Mouse (Mus musculus): Measurements from ENCODE around the gene Ttl.

Gene Ttl

DNA sequence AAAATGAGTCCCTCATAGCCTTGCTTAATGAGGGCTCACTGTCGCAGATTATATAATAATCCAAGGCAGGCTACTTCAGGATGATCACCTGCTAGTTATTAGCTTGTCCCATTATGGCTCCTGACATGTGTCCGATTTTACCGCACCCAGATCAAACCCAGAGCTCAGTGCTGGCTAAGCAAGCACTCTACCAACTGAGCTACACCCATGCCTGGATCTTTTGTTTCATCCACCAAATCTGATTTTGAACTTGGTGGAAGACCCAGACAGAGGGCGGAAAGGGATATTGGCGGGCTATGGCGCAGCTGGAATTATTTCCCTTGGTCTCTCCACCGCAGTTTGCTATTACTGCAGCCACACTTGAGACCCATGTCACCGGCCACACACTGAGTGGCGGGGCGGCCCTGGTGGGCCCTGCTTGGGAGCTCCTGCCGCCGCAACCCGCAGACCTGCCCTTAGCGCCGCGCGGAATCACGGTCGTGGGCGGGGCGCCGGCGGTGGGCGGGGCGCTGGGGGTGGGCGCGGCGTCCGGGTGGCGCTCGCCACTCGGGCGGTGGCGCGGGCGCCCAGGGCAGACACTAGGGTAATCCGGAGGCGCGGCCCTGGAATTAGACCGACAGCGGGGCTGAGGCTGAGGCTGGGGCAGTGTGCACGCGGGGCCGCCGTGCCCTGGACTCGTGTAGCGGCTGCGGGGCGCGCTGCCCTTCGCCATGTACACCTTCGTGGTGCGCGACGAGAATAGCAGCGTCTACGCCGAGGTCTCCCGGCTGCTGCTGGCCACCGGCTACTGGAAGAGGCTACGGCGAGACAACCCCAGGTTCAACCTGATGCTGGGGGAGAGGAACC, at the start of gene Ttl:
Gene Ttl, plus strand, starts transcription at position 506 of the 846 bp plus-strand sequence.
- peak; percentile 50 for DNase-seq (ENCODE audit: low read depth, low spot score)

DNA sequence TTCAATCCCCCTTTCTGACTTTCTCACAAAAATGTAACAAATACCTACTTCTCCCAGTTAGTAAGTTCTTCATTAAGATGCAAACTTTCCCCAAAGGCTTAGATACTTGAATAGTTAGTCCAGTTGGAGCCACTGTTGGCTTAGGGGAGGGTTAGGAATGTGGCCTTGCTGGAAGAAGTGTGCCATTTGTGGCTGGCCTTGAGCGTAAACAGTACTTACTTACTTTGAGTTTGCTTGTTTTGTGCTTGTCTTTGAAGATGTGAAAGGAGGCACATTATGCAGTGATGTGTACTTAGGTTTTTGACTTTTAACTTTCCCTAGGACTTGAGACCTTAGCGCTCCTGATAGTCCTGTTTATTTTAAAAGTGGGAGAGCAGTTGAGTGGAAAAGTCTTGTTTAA, 45.6 kb upstream of the Ttl start:
- DNase-seq (ENCODE audit: low read depth, low spot score): no peak

DNA sequence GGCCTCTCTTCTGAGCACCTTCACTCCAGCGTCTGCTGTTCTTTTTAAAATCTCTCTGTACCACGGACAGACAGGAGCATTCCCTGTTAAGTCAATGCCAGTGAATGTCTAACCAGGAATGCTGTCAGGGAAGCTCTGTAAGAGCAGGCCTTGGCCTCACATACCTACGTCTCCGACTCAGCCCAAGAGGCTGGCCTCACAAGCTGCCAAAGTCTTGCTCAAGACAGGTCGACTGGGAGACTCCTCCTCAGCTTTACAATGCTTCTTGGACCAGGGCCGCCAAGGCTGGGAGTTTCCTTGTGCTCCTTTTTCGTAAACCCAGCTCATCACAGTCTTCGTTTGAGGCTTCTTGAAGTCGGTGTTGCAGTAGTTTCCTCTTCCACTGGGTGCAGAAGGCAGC, 40.9 kb upstream of the Ttl start:
- DNase-seq (ENCODE audit: low read depth, low spot score): no peak

DNA sequence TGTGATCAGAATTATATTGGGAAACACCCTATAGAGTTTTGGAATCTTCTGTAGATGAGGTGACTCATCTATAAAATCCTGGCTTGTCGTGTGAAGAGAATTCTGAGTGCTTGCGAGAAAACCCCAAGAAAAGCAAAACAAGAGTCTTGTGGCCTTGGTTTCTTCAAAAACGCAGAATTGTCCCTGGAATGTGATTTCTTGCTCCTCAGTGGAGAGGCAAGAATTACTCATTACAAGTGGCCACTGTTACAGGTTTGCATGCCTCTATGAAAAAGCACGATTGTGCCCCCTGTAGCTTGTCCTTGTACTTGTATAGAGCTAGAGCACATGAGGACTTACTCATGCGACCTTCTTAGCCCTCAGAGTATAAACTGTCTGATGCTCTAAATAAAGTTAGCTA, 30.4 kb upstream of the Ttl start:
- DNase-seq (ENCODE audit: low read depth, low spot score): no peak

DNA sequence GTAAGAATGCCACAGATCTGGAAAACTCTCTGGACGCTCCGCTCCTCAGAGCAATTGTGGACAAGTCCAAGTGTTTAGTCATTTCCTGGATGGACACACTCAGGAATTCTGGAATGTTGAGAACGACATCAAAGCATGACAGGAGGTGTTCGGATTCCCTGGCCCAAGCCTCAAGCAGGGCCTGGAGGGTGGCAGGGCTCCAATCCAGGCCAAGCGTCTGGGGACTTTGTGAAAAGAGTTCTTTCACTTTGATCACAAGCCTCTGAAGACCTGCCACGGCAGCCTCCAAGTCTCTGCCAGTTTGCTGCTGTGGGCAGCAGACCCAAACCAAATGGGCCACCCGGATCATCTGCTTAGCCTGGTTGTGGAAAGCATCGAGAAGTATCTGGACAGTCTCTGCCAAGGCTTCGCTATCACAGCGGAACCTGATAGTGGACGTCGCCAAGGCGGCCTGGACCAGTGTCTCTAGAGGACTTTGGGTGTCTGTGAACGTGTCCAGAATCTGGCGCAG, 27.3 kb upstream of the Ttl start:
- DNase-seq (ENCODE audit: low read depth, low spot score): no peak

DNA sequence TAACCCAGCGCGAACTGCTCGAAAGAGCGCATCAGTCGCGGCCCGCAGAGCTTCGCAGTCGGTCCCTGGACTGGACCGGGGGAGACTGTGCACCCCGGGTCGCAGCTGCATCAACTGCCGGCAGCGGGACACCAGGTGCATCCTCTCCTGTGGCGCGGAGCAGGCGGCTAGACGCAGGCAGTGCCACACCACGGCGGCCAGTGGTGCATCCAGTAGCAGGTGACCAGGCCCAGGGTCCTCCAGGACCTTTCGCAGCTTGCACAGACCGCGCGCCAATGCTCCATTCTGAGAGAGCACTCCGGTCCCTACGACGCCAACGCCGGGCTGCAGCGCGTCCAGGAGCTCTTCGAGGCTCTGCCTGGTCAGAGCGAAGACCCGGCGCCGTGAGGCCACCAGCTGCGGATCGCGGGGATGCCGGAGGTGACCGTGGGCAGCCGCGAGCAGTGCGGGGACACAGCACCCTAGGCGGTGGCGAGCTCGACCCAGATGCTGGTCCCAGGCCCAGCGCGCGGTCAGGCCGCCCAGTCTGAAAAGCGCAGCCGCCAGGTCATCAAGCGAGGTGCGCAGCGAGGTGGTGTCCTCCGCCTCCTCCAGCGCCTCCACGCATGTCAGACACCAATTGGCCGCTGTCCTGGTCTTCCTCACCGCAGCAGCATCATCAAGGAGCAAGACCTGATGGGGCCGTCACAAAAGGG, 26.7 kb upstream of the Ttl start:
- DNase-seq (ENCODE audit: low read depth, low spot score): no peak

DNA sequence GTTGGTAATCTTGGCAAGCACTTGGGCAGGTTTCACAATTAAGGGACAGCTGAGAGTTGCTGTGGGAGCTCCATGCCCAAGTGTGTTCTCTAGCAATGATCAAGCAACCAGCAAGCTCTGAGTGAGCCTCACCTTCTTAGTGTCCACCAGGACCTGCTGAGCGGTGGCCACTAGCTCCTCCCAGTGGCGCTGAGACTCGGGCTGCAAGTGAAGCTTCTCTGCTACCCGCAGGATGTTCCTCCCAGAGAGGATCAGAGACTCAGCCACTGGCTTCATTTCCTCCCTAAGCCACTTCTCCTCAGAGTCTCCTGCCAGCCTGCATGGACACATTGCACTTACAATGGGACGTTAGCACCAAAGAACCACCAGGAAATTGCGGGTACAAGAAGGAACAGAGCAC, 25.2 kb upstream of the Ttl start:
- no peak for DNase-seq (ENCODE audit: low read depth, low spot score)

DNA sequence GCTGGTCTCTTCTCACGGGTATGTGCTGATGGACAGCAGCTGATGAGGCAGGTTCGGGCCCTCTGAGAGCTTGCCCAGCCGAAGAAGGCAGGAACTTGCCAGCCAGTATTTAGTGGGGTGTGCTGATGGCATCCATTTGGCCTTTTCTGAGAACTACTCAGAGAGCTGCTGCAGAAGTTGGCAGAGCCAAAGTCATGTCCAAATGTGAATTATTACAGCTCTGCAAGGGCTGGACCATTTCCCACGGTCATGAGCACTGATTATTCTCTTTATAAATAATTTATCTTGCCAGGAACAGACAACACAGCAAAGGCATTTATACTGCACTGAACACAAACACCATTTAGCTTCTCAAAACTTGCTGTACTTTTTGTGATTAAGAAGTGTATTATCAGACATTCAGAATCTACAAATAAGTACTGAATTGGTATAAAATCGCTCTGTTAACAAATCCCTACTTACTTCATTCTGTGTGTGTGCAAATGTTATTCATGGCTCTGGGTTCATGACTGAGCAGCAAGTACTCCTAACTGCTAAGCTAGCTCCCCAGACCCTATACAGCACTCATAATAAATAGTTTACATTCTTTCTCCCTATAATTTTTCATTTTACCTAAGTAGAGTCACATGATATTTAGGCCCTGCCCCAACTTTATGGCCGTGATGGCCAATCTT, 19.4 kb upstream of the Ttl start:
- DNase-seq (ENCODE audit: low read depth, low spot score): no peak

DNA sequence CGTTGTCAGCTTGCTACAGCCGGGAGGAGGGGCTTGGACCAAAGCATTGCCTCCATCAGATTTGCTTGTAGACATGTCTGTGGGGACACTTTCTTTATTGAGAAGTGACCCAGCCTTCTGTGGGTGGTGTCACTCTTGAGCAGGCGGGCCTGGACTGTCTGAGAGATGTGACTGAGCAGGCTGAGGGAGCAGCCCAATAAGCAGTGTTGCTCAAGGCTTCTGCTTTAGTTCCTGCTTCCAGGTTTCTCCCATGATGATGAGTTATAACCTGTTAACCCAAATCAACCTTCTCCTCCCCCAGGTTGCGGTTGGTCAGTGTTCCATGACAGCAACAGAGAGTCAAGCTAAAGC, 18.9 kb upstream of the Ttl start:
- no peak for DNase-seq (ENCODE audit: low read depth, low spot score)

DNA sequence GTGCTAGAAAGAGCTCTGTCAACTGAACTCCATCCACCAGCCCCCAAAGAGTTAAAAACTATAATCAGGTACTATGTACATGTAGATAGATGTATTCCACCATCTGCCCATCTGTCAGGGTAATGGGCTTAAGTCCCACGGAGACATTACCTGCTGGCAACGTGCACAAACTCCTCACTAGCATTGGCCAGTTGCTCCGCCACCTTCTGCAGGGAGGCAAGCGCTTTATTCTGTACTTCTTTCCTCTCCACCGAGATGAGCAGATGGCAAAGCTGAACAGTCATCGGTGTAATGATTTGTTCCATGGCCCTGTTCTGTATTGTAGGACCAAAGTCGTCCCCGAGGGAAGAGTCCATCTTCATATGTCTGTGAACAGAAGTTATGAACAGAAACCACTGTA, 17.9 kb upstream of the Ttl start, which contains the start of gene Vinac1:
Gene Vinac1, minus strand, starts transcription at position 362 of the 400 bp plus-strand sequence.
- DNase-seq (ENCODE audit: low read depth, low spot score): no peak

DNA sequence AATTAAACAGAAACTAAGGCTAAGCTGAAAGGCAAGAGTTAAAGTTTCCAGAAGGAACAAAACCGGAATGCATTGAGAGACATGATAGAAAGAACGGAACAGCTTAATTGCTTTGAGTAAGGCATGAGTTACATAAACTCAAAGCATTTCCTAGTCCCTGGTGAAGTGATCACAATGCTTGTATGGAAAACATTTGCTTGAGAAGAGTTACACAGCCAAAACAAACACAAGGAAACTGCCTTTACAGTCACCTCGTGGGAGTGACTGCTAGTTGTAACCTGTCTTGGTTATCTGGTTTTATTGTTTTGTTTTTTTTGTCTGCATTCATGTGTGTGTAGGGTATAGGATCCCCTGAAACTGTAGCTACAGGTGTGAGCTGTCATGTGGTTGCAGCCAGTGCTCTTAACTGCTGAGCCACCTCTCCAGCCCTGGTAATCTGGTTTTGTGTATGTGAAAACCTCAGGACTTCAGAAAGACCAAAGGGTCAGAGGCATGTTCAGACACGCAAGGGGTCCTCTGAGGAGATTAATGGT, 13.2 kb upstream of the Ttl start:
- no peak for DNase-seq (ENCODE audit: low read depth, low spot score)

DNA sequence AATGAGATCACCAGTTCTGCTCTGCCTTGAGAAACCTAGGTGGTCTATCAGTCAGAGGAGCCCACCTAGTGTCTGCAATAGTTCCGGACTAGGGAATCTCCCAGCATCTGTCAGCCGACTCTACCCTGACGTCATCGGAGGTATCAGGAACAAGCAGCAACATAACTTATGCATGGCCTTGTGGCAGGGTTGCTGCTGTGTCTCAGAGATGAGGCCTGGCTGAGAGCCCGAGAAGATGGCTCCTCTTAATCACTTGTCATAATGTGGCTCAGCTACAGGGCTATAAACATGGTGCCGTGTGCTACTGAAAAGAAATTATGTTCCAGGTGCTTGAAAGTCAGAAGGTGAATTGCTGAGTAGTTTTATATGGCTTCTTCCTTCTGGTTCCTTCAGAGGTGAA, 10.0 kb upstream of the Ttl start:
- DNase-seq (ENCODE audit: low read depth, low spot score): no peak

DNA sequence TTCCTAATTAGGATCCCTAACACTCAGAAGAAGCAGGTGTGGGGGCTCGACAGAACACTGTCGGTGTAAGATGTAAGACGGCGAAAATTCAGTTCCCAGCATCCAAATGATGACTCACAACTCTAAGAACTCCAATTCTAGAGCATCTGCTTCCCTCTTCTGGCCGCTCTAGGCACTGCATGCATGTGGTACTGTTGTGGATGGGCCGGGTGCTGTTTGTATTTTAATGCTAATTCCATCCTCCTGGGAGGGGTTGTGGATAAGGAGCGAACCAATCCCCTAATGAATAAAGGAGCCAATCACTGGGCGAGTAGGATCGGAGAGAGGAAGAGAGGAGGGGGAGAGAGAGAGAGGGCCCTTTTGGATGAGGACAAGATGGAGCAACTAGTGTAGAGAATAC, 9.1 kb upstream of the Ttl start:
- DNase-seq (ENCODE audit: low read depth, low spot score): no peak

DNA sequence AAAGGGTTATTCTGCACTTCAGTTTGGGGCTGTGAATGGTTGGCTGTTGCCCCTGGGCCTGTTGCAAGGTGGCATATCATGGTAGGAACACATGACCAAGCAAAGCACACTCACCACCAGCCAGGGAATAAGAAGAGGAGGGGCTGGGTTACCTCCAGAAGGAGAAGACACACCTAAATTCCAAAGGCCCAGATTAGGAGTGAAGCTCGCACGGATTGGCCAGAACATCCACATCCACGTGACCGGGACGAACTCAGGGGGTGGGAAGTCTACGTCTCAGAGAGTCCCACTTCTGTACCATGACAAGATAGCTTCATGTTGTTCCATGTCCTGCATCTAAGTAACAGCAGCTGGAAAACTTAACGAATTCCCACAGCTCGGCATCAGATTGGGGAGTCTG, 8.5 kb upstream of the Ttl start:
- no peak for DNase-seq (ENCODE audit: low read depth, low spot score)

DNA sequence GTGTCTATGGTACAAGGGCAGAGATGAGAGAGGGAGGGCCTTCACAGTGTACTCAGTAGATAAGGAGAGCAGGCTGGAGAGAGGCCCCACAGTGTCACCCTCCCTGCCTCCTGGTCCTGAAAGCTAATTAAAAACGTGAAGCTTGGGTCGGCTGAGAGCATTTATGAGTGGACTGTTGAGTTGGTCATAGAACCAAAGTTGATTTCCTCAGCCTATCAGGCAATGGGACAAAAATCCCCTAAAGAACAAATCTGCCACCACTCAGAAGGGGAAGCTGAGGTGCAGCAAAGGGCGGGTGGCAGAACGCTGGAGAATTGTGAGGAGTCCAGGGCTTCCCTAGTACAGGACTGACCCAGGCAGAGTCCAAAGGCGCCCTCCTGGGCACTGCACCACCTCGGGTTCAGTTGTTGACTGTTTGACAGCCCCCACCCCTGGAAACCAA, 7.8 kb upstream of the Ttl start:
- DNase-seq (ENCODE audit: low read depth, low spot score): no peak

DNA sequence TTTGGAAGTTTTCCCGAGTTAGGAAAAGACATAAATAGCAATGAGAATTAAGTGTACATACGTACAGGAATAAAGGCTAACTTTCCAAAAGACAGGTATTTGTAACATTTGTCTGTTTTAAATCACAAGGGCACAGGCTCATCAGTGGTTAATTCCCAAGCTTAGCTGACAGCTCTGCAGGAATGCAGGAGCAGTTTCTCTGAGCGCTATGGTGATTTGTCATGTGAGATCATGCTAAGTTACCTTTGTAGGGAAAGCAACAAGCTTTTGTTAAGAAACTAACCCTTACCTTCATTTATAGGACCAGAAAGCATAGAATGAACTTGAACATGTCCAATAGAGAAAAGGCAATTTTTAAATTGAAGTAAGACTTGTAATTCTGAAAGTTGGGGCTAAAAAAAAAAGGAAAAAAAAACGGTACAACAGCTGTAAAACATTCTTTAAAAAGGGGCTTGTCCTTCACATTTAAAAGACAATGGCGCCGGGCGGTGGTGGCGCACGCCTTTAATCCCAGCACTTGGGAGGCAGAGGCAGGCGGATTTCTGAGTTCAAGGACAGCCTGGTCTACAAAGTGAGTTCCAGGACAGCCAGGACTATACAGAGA, 4.2 kb upstream of the Ttl start:
- DNase-seq (ENCODE audit: low read depth, low spot score): no peak

DNA sequence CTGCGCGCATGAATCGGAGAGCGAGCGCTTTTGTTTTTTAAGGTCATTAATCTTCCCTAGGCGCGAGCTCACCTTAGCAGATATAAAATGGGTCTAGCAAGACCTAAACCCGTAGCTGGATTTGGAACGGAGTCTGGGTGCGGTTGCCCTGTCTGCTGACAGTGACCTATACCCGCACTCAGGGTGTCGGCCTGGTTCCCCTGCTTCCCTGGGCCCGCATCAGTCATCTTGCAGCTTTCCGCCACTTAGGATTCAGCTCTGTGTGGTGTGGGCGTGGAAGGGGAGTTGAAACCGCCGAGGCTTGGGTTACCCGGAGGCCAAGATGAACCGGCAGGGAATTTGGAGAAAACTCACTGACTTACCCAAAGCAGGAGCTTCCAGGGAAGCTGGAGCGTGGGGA, 584 bp downstream of the Ttl start:
- DNase-seq (ENCODE audit: low read depth, low spot score): no peak

DNA sequence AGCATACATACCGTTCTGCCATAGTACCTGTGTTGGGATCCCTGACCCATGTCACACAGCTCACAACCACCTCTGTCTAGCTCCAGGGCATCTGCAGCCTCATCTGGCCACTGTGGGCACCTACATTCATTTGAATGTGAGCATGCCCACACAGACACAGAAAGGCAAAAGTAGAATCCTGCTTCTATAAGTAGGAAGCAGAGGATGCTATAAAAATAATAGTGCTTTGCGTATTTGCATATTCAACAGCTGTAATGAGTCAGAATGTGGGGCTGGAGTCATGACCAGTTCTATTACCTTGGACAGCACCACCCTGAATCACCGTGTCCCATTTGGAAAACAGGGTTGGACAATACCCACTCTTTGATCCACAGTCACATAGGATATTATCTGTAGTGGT, 4.6 kb downstream of the Ttl start:
- DNase-seq (ENCODE audit: low read depth, low spot score): no peak

DNA sequence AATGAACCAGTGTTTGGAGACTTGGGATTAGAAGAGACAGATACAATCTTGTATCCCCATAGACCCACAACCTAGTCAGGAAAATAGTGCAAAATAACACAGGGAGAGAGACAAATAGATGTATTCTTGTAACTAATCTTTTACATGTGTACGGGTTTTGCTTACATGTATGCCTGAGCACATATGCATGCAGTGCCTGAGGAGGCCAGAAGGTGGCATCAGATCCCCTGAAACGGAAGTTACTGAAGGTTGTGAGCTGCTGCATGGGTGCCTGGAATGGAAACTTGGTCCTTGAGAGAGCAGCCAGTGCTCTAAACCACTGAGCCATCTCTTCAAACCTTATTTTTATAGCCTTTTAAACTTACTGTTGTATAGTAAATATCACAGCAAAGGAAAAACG, 12.6 kb downstream of the Ttl start:
- no peak for DNase-seq (ENCODE audit: low read depth, low spot score)

DNA sequence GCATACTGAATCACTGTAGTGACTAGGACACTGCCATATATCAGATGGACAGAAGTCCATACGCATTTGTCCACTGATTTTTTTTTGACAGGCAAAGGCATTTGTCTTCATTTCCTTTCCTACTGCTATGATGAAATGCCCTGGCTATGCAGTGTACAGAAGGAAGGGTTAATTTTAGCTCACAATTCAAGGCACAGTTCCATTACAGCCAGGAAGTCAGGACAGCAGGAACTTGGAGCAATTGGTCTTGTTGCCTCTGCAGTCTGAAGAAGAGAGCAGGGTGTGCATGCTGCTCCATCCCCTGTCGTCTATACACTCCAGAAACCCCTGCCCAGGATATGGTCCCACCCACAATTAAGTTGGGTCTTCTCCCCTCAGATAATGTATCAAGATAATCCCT, 13.5 kb downstream of the Ttl start:
- DNase-seq (ENCODE audit: low read depth, low spot score): no peak

DNA sequence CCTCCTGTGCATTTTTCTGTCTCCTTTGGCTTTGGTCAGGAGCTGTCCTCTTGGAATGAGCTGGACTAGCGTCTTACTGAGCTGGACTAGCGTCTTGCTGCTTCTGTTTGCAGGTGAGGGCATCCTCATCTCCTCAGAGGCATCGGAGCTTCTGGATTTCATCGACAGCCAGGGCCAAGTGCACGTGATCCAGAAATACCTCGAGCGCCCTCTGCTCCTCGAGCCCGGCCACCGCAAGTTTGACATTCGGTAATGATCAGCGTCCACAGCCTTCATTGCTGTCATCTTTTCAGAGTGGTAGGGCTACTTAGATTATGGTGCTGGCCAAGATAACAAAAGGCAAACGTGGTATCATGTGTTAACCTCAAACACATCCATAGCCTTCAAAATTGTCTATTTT, 15.4 kb downstream of the Ttl start:
- no peak for DNase-seq (ENCODE audit: low read depth, low spot score)

DNA sequence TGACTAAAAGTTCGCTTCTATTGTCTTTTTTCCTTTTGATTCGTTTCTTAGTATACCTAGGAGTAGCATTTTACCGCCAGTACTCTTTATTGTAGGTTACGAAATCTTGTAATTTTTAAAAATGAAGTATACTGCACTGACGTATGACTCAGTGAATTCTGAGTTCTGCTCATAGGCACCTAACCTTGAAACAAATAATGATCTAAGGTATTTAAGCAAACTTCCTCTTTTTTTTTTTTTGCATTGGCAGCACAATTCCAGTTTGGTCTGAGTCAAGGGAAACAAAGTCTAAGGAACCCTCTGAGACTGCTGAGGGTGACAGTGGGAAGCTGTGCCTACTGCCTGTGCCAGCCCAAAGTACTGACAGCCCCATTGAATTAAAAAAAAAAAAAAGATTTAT, 17.8 kb downstream of the Ttl start:
- no peak for DNase-seq (ENCODE audit: low read depth, low spot score)
